Mouse (Mus musculus) limb, embryonic 11.5 days (tissue): ENCODE measurements around the gene Dnah2. TPM values are rescaled to one million over a fixed set of nuclear protein-coding genes. Genes with fewer than 3 reads are reported as not detected.

Experiments used
- ATAC-seq: fragments of 200-750 bp; cut with Nextera tagmentation; 2 replicates; pipeline ENCODE4 v1.8.0; 2017; ENCODE audit warnings: low read depth; ENCODE audit not compliant: insufficient number of reproducible peaks, low FRiP score, low TSS enrichment
- DNase-seq: peaks from one replicate; pipeline ENCODE4 v3.0.0-alpha.2; 2015; ENCODE audit warnings: low spot score
- H3K27ac ChIP-seq: fragments of 300-500 bp; sonication (generic); replicated peaks from 2 replicates; pipeline ENCODE4 v1.5.1; 2014; ENCODE audit warnings: low read depth, mild to moderate bottlenecking, low read length
- H3K27me3 ChIP-seq: fragments of 300-500 bp; sonication (generic); 2 replicates; pipeline ENCODE4 v1.6.1; 2014; ENCODE audit warnings: mild to moderate bottlenecking, low read length, mixed read lengths; ENCODE audit not compliant: control insufficient read depth, insufficient read depth
- H3K36me3 ChIP-seq: fragments of 300-500 bp; sonication (generic); 2 replicates; pipeline ENCODE4 v1.6.1; 2014; ENCODE audit warnings: mild to moderate bottlenecking, low read length, moderate library complexity, mixed read lengths; ENCODE audit not compliant: control insufficient read depth, insufficient read depth
- H3K4me1 ChIP-seq: fragments of 300-500 bp; sonication (generic); 2 replicates; pipeline ENCODE4 v1.6.1; 2014; ENCODE audit warnings: low read length, mixed read lengths; ENCODE audit not compliant: control insufficient read depth, insufficient read depth
- H3K4me2 ChIP-seq: fragments of 300-500 bp; sonication (generic); 2 replicates; pipeline ENCODE4 v1.6.1; 2014; ENCODE audit warnings: low read depth, mild to moderate bottlenecking, moderate library complexity; ENCODE audit not compliant: severe bottlenecking
- H3K4me3 ChIP-seq: fragments of 300-500 bp; sonication (generic); 2 replicates; pipeline ENCODE4 v1.5.1; 2014; ENCODE audit warnings: low read depth, low read length
- H3K9ac ChIP-seq: fragments of 300-500 bp; sonication (generic); 2 replicates; pipeline ENCODE4 v1.6.1; 2014; ENCODE audit warnings: mild to moderate bottlenecking, low read length
- H3K9me3 ChIP-seq: fragments of 300-500 bp; sonication (generic); 2 replicates; pipeline ENCODE4 v1.6.1; 2016; ENCODE audit warnings: low read length; ENCODE audit not compliant: control insufficient read depth
- WGBS: fragments of 180-500 bp; shearing (Covaris S2); extraction: QIAGEN DNeasy Blood & Tissue Kit; methylation state at CpG from one replicate; pipeline ENCODE4 v1.1.7; 2014; 5-methylcytosine and 5-hydroxymethylcytosine counted together
- polyA plus RNA-seq: library from polyadenylated mRNA; unstranded; fragments of >200 nt; fragmentation: Nextera tagmentation; extraction: Ambion mirVana; gene quantifications from 2 replicates; pipeline ENCODE4 v1.2.1, GENCODE M21; 2014

Dnah2 gene
- polyA plus RNA-seq, 1 experiment from 2014 or later = 0.87 TPM

DNA sequence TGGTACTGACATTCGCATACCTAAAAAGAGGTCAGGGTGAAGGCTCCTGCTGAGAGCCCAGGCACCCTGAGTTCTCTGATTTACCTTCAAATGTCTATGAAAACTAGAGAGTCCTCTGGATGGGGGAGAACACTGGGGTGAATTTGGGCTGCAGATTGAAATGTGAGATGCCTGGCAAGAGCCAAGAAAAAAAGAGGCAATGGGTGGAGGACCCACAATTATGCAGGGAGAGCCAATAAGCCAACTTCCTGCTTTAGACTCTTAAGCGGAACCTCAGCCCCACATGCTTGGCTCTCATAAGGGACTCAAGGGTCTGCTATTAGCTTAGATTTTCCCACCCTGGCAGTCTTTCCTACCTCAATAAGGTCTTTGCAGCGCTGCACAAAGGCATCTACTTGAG is 32.2 kb downstream of the Dnah2 start:
- no peaks in the 10 kb centered on the region for H3K27me3 ChIP-seq
- no peak overlapping the region for H3K4me2 ChIP-seq
- no peak overlapping the region for H3K27ac ChIP-seq
- H3K9me3 ChIP-seq = no peaks in the 10 kb centered on the region
- no peak overlapping the region for H3K9ac ChIP-seq
- no peaks in the 10 kb centered on the region for H3K36me3 ChIP-seq
- ATAC-seq (no peak), DNase-seq (no peak)
- no peak overlapping the region for H3K4me3 ChIP-seq
- WGBS = 64% methylated on average over 3 of the region's 3 CpGs
- peaks cover 2% of the 10 kb centered on the region for H3K4me1 ChIP-seq

DNA sequence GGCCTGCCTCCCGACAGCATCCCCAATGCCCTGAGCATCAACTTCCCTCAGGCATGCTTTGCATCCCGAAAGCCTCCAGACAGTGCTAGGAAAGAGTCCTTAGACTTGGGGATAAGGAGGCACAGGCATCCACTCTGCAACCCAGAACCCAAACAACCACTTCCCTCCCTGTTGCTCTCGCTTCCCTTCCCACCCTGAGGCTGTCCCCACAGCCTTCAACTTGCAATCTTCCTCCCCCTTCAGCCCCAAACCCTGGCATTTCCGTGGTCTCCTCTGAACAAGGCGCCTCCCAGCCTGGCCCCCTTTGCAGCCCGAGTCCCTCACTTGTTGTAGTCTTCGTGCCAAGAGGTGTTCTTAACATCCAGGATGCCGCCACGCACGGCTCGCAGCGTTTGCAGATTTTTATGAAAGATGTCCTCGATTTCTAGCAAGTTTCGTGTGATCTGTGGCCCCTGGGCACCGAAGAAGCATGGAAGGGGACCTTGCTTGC is 32.7 kb downstream of the Dnah2 start:
- H3K36me3 ChIP-seq = no peaks in the 10 kb centered on the region
- DNase-seq (no peak), ATAC-seq (no peak)
- no peak overlapping the region for H3K4me2 ChIP-seq
- H3K4me3 ChIP-seq = no peak overlapping the region
- H3K9me3 ChIP-seq = no peaks in the 10 kb centered on the region
- no peaks in the 10 kb centered on the region for H3K27me3 ChIP-seq
- 70% methylated on average over 15 of the region's 15 CpGs for WGBS
- peaks cover 5% of the 10 kb centered on the region for H3K4me1 ChIP-seq
- H3K27ac ChIP-seq = no peak overlapping the region
- H3K9ac ChIP-seq = no peak overlapping the region

DNA sequence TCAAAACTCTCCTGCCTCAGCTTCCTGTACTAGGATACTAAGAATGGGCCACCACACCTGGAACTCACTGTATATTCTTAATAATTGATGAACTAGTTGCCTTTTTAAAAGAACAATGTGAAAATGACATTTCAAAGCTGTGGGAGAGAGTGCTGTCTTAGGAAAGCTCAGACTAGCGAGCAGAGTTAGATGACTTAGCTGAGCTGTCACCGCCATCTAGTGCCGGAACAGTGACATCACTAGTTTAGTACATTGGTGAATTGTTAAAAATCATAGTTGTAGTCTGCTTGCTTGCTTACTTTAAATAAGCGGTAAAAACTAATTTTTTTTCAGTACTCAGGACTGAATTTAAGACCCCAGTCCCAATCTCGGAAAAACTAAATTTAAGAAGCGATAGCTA is 35.1 kb downstream of the Dnah2 start:
- H3K27me3 ChIP-seq = no peaks in the 10 kb centered on the region
- WGBS = 8% methylated on average over 6 of the region's 6 CpGs
- H3K4me3 ChIP-seq = no peak overlapping the region
- H3K36me3 ChIP-seq = no peaks in the 10 kb centered on the region
- no peaks in the 10 kb centered on the region for H3K9me3 ChIP-seq
- peak; percentile 72 for DNase-seq
- H3K27ac ChIP-seq = no peak overlapping the region
- no peak overlapping the region for H3K9ac ChIP-seq
- no peak overlapping the region for H3K4me2 ChIP-seq
- H3K4me1 ChIP-seq = peaks cover 10% of the 10 kb centered on the region
- ATAC-seq = 0 out of 2 replicates have a peak, but pooled peaks have one; percentile 31

DNA sequence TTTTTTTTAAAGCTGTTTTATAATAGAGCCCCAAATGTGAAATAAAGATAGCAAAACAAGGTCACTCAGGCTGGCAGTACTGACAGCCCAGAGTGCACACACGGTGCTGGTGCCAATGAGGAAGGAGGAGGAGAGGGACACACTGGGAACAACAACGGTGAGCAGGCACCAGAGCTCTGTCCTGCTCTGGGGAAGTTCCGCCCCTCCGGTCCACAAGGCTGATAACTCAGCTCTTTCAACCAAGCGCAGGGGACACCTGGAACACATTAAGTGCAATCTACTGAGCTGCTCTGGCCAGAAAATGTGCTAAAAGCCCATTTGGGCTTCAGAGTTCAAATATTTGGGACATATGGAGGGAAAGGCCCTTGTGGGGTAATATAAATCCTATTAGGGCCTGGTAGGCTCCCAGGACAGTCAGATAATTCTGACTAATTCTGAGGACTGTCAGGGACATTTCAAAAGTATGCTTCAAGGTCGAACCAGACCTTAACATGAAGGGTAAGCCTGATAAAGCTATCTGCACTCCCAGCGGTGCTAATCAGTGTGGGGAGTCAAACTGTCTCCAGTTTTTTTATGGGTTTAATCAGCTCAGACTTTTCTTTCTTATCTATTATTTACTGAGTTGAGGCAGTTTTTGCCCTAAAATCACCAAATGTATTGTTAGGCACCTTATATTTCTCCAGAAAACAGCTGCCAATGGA is 38.0 kb downstream of the Dnah2 start:
- H3K9me3 ChIP-seq = no peaks in the 10 kb centered on the region
- ATAC-seq = no peak
- WGBS = 10% methylated on average over 7 of the region's 7 CpGs
- H3K27me3 ChIP-seq = no peaks in the 10 kb centered on the region
- no peak overlapping the region for H3K4me3 ChIP-seq
- H3K9ac ChIP-seq = no peak overlapping the region
- no peak overlapping the region for H3K4me2 ChIP-seq
- peak; percentile 70 for DNase-seq
- peaks cover 10% of the 10 kb centered on the region for H3K4me1 ChIP-seq
- H3K27ac ChIP-seq = 0 out of 2 replicates have a peak overlapping the region, but pooled peaks have one; percentile 4
- H3K36me3 ChIP-seq = no peaks in the 10 kb centered on the region

DNA sequence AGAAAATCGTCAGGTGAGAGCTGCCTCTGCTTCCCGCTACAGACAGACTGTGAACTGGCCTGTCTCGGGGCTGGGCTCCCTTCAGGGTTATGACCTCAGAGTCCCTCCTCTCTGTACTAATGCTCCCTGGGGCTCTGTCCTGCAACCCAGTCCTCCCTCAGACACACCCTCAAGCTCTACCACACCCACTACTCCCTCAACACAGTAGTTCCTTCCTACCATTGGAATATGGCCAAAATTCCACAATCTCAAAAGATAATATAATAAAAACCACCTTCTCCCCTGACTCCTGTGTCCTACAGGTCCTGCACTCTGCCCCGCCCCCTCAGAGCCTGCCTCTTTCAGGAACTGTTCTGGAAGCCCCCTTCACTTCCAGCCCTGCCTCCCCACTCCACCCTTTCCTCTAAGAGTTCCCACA is 45.0 kb downstream of the Dnah2 start:
- Histone ChIP-seq H3K4me2 (no peak overlapping the region), H3K9me3 (no peaks in the 10 kb centered on the region), H3K4me1 (no peaks in the 10 kb centered on the region), H3K27me3 (no peaks in the 10 kb centered on the region), H3K27ac (no peak overlapping the region), H3K4me3 (no peak overlapping the region), H3K9ac (no peak overlapping the region), H3K36me3 (no peaks in the 10 kb centered on the region)
- WGBS = 26% methylated on average over 4 of the region's 4 CpGs
- ATAC-seq (no peak), DNase-seq (no peak)

DNA sequence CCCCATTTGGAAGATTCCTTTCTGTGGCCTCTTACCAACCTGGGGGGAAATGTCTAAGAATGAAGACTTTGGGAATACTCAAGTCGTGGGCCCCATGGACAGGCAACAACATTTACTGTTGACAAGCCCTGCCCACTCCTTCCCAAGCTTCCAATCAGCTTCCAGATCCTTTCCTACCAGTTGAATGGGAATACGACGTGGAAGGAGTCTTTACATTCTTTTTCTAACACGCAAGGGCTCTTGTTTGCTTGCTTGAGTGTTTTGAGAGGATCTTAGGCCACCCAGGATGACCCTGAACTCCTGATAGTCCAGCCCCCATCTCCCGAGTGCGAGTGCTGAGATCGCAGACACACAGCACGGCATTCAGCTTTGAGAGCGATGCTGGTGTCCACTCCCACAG is 47.4 kb downstream of the Dnah2 start:
- H3K36me3 ChIP-seq = no peaks in the 10 kb centered on the region; the same call in 1 of the 2 replicates
- H3K4me1 ChIP-seq = no peaks in the 10 kb centered on the region
- H3K4me3 ChIP-seq = no peak overlapping the region
- no peak overlapping the region for H3K9ac ChIP-seq
- no peaks in the 10 kb centered on the region for H3K9me3 ChIP-seq
- 67% methylated on average over 9 of the region's 9 CpGs for WGBS
- no peak overlapping the region for H3K4me2 ChIP-seq
- ATAC-seq (no peak), DNase-seq (no peak)
- H3K27ac ChIP-seq = no peak overlapping the region
- H3K27me3 ChIP-seq = no peaks in the 10 kb centered on the region

DNA sequence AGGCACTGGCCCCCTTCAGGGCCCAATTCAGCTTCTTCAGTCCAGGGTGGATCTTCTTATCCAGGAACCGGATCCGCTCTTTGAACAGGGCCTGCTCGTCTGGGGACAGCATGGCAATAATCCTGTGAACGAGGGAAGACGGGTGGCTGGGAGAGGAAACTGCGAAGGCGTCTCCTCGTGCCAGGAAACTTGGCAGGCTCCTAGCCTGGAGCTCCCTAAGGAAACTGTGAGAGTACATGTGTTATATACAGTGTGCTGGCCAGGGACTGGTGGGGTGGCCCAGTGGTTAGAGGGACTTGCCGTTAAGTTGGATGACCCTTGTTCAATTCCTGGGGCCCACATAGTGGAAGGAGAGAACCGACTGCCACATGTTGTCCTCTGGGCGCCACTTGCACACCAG is 49.8 kb downstream of the Dnah2 start:
- ATAC-seq (no peak), DNase-seq (no peak)
- Histone ChIP-seq H3K9ac (no peak overlapping the region), H3K36me3 (no peaks in the 10 kb centered on the region; the same call in 1 of the 2 replicates), H3K4me2 (no peak overlapping the region), H3K4me3 (no peak overlapping the region), H3K4me1 (no peaks in the 10 kb centered on the region), H3K27me3 (no peaks in the 10 kb centered on the region), H3K27ac (no peak overlapping the region), H3K9me3 (no peaks in the 10 kb centered on the region)
- WGBS = 84% methylated on average over 11 of the region's 11 CpGs

DNA sequence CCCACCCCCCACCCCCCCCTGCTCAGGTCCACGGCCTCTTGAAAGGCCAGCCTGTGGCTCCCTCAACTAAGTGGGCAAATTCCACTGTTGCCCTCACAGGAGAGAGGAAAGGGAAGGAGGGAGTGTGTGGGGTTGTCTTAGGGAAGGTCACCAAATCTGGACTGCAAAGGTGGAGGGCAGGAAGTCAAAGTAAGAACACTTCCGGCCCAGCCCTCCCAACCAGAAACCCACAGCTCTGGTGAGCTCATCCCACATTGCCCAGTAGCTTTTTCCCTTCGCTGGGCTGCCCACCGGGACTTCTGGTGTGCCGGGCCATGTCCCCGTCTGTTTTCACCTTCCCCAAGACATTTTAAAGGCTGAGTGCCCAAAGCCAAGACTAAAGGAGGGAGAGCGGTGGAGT is 57.2 kb downstream of the Dnah2 start:
- Histone ChIP-seq H3K36me3 (no peaks in the 10 kb centered on the region), H3K4me1 (no peaks in the 10 kb centered on the region), H3K27me3 (no peaks in the 10 kb centered on the region), H3K4me3 (no peak overlapping the region), H3K4me2 (no peak overlapping the region), H3K9me3 (no peaks in the 10 kb centered on the region), H3K9ac (no peak overlapping the region), H3K27ac (no peak overlapping the region)
- DNase-seq (no peak), ATAC-seq (no peak)
- WGBS = 79% methylated on average over 7 of the region's 7 CpGs

DNA sequence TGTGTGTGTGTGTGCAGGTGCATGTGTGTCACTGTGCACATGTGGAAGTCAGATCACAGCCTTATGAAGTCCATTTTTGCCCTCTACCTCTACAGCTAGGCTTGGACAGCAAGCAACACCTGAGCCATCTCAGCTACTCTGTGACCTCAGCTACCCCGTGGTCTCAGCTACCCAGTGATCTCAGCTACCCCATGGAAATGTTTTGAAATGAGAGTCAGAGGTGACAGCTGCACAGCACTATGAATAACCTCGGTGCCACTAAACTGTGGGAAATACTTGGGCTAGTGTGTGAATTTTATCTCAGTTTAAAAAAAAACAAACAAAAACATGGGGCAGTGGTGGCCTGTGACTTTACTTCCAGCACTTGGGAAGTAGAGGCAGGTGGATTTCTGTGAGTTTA is 58.0 kb downstream of the Dnah2 start:
- 89% methylated on average over 2 of the region's 2 CpGs for WGBS
- H3K9me3 ChIP-seq = no peaks in the 10 kb centered on the region
- ATAC-seq (no peak), DNase-seq (no peak)
- no peaks in the 10 kb centered on the region for H3K36me3 ChIP-seq
- H3K27me3 ChIP-seq = no peaks in the 10 kb centered on the region
- no peak overlapping the region for H3K4me2 ChIP-seq
- no peaks in the 10 kb centered on the region for H3K4me1 ChIP-seq
- no peak overlapping the region for H3K27ac ChIP-seq
- H3K9ac ChIP-seq = no peak overlapping the region
- no peak overlapping the region for H3K4me3 ChIP-seq
